Mouse (Mus musculus) C2C12 (cell line): ENCODE results near the gene Gadd45gip1.

Experiments used
- CTCF ChIP-seq: IDR thresholded peaks from one replicate; pipeline ENCODE4 v1.5.1; 2011; ENCODE audit not compliant: control insufficient read depth, insufficient read depth, insufficient read length
- MAX ChIP-seq: IDR thresholded peaks from one replicate; pipeline ENCODE4 v1.6.1; 2011; ENCODE audit warnings: mild to moderate bottlenecking, control low read depth
- MYOD1 ChIP-seq: IDR thresholded peaks from one replicate; pipeline ENCODE4 v1.6.1; 2011; ENCODE audit warnings: low read depth; ENCODE audit not compliant: control insufficient read depth, insufficient read length
- MYOG ChIP-seq: IDR thresholded peaks from one replicate; pipeline ENCODE4 v1.6.1; 2011; ENCODE audit not compliant: control insufficient read depth, insufficient read length; ENCODE audit errors: extremely low read depth
- USF1 ChIP-seq: IDR thresholded peaks from one replicate; pipeline ENCODE4 v1.6.1; 2011; ENCODE audit warnings: low read depth, mild to moderate bottlenecking, control low read depth, moderate library complexity

DNA sequence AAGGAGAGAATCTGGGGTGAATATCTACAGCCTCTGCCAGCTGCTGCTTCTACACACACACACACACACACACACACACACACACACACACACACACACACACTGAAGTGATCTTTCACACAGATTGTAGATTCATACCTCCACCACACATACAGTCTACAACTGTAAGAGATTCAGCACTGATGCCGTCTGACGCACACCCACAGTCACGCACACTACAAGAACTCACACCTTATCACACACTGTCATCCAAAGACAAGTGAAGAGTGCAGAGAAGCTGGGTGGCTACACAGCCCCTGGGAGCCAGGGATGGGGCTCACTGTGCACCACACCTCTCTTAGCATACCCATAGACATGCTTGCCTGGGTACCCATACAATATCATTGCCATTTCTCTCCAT is 17.5 kb upstream of the Gadd45gip1 start:
- no peak for TF ChIP-seq CTCF
- no peak for TF ChIP-seq MYOD1
- TF ChIP-seq USF1: no peak
- no peak for TF ChIP-seq MAX
- TF ChIP-seq MYOG: no peak
